Mouse (Mus musculus): ENCODE results near the gene Nav2.

GRCm38 (mm10) chr7:48875096-48875495 is 33.4 kb upstream of the Nav2 start:
- TF ChIP-seq EP300 (IDR thresholded peaks at IDR 0.05) (no peak), CTCF (IDR thresholded peaks at IDR 0.05) (no peak)

All from lung, postnatal 0 days (tissue).